Mouse (Mus musculus): ENCODE measurements around the gene Scai.
A peak's percentile ranks its signal among the peaks of the same experiment; 100 is the strongest.
"Not testable (repeated sequence)": the region's sequence is repeated elsewhere in the genome, so short reads cannot be mapped to it uniquely, and the experiment has no call there.

Gene Scai

GRCm38 (mm10) chr2:39129526-39130326 lies 60.8 kb downstream of the Scai start:
- DNase-seq (ENCODE audit: low read depth, low spot score), result no peak

DNA sequence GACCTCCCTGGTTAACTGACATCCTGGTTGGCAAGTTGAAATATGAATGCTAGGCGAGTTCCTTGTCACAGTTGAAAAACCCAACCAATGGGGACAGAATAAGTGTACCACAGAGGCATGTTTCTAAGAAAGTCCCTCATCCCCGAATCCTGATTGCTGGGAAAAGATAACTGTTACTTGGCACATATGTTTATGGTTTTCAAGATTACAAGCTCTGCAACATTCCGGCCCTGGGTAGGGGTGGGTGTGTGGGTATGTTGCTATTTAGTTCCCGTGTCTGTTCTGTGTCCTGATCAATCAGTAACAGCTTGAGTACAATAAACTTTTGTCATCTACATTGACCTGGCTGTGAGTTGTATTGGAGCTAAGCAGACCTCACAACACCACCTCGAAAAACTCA lies 66.4 kb downstream of the Scai start:
- DNase-seq (ENCODE audit: low read depth, low spot score), result peak; percentile 25

- DNase-seq (ENCODE audit: low read depth, low spot score), result no peak
Measured at GRCm38 (mm10) chr2:39121137-39121536, 69.4 kb downstream of the Scai start.

DNA sequence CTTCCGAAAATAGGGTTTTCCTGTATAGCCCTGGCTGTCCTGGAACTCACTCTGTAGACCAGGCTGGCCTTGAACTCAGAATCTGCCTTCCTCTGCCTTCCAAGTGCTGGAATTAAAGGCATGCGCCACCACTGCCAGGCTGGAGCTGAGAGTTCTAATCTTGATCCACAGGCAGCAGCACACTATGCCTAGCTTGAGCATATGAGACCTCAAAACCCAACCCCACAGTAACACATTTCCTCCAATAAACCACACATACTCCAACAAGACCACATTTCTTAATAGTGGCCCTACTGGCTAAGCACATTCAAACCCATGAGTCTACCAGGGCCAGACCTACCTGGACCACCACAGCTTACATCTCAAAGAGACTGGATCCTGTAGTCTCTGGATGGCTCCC lies 74.0 kb downstream of the Scai start:
- no peak for DNase-seq (ENCODE audit: low read depth, low spot score)

GRCm38 (mm10) chr2:39114093-39114492 lies 76.4 kb downstream of the Scai start:
- DNase-seq (ENCODE audit: low read depth, low spot score), result no peak

DNA sequence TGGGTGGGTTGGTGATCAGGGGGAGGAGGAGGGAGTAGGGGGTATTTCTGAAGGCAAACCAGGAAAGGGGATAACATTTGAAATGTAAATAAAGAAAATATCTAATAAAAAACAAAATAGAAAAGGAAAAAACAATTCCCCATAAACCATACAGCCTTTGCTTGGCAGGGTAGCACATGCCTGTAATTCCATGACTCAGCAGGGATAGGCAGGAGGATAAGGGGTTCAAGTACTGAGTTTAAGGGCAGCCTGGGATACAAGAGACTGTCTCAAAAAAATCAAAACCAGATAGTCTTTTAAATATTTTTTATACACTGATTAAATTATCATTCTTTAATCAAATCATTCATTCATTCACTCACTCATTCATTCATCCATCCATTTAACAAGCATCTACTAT lies 80.0 kb downstream of the Scai start:
- no peak for DNase-seq (ENCODE audit: low read depth, low spot score)

GRCm38 (mm10) chr2:39109712-39110111 lies 80.8 kb downstream of the Scai start:
- peak; percentile 66 for DNase-seq (ENCODE audit: low read depth, low spot score)

GRCm38 (mm10) chr2:39099951-39100350 lies 90.6 kb downstream of the Scai start:
- DNase-seq (ENCODE audit: low read depth, low spot score), result not testable (repeated sequence)

DNA sequence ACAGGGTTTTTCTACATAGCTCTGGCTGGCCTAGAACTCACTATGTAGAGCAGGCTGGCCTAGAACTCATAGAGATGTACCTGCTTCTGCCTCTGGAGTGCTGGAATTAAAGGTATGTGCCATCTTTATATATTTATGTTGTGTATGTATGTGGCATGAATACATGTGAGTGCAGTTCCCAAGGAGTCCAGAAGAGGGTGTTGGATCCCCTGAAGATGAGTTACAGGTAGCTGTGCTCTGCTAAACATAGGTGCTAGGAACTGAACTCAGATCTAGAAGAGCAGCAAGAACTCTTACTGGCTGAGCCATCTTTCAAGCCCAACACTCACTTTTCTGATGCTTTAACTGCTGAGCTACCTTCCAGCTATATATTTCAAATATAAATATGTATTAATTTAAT lies 92.5 kb downstream of the Scai start:
- peak; percentile 32 for DNase-seq (ENCODE audit: low read depth, low spot score)

- DNase-seq (ENCODE audit: low read depth, low spot score), result peak; percentile 88
Measured at GRCm38 (mm10) chr2:39091966-39092365, 98.6 kb downstream of the Scai start.

DNA sequence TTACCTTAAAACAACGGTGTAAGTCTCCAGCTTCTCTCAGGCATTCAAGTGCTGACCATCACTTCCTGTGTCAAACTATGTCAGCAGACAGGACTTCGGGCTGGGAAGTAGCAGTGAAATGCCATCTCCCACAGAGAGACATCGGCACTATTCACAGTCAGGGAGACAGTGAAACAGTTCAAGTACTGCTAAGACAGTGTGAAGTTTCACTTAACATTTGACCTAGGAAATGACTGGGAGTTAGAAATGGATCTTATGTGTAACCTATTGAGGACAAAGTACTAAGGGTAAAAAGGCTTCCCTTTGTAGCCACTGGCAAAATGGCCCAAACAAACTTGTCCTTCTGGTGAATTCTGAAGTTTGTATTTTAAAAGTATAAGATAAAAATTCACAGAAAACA lies 107.8 kb downstream of the Scai start:
- no peak for DNase-seq (ENCODE audit: low read depth, low spot score)

GRCm38 (mm10) chr2:39070666-39071065 lies 119.9 kb downstream of the Scai start:
- no peak for DNase-seq (ENCODE audit: low read depth, low spot score)

- DNase-seq (ENCODE audit: low read depth, low spot score), result peak; percentile 59
Measured at GRCm38 (mm10) chr2:39069096-39069495, 121.4 kb downstream of the Scai start.

GRCm38 (mm10) chr2:39065400-39065987 lies 125.0 kb downstream of the Scai start, which contains the start of gene Golga1:
Golga1 (minus strand) TSS chr2:39065541.
- peak; percentile 88 for DNase-seq (ENCODE audit: low read depth, low spot score)

GRCm38 (mm10) chr2:39064687-39065399 lies 125.7 kb downstream of the Scai start:
- peak; percentile 39 for DNase-seq (ENCODE audit: low read depth, low spot score)

DNA sequence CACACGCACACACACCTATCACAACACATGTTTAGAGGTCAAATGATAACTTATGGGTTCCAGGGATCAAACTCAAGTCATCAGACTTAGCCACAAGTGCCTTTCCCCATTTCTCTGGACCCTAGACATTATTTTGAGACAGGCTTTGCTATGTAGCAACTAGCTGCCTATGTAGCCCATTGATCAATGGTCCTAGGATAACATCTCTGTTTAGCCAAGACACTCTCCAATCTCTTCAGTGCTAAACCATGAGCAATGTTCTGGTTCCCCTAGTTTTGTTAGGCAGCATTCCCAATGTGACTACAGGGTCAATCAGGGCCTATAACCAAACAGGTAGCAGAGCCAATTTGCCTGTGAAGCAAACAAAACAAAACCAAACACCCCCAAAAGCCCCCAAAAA lies 142.0 kb downstream of the Scai start:
- DNase-seq (ENCODE audit: low read depth, low spot score), result no peak

DNA sequence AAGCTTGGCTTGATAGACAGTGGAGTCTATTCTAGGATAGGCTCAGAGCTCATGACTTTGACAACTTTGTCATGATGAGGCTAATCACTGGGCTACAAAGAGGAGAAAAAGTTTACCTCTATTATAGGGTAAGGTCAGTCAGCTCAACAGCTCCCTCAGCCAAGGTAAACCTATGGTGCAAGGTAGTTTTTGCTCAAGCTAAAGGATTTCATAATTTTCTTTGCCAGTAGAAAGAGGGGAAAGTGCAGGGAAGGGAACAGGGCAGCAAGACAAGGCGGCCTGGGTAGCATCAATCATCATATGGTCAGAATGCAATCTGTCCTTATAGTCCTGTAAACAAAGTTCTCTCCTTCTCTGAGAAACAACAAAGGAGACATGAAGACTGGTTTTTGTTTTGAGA lies 150.3 kb downstream of the Scai start:
- DNase-seq (ENCODE audit: low read depth, low spot score), result no peak

DNA sequence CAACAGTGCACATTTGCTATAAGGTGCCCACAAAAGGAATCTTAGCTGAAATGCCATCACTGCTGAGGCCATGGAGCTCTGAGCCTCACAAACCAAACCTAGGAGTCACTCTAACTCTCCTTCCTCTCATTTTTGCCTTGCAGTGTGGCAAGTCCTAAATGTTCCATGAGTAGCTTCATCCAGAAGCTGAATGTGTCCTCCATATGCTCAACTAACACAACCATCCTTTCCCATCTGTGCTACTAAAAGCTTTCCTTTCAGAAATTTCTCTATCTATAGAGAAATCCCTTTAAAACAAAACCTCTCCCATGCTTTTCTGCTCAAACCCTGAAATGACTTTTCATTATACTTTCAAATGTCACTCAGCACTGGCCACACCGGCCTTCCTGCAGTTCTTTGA lies 158.9 kb downstream of the Scai start:
- DNase-seq (ENCODE audit: low read depth, low spot score), result no peak

GRCm38 (mm10) chr2:39020004-39020403 lies 170.5 kb downstream of the Scai start:
- DNase-seq (ENCODE audit: low read depth, low spot score), result no peak

- DNase-seq (ENCODE audit: low read depth, low spot score), result no peak
Measured at GRCm38 (mm10) chr2:39016581-39016980, 174.0 kb downstream of the Scai start.

All from 3T3-L1 (cell line).